Mouse (Mus musculus) intestine, embryonic 14.5 days (tissue): ENCODE results near the gene Reln. TPM values are rescaled to one million over a fixed set of nuclear protein-coding genes. Genes with fewer than 3 reads are reported as not detected.

Experiments used
- ATAC-seq: fragments of 200-750 bp; cut with Nextera tagmentation; replicated peaks from 2 replicates; pipeline ENCODE4 v1.8.0; 2017; ENCODE audit warnings: low read depth, moderate number of reproducible peaks, moderate TSS enrichment, moderate library complexity; ENCODE audit not compliant: low FRiP score, low TSS enrichment
- DNase-seq: peaks from one replicate; pipeline ENCODE4 v3.0.0-alpha.2; 2018; ENCODE audit warnings: low spot score
- H3K27ac ChIP-seq: fragments of 300-500 bp; sonication (generic); 2 replicates; pipeline ENCODE4 v1.5.1; 2014; ENCODE audit warnings: low read depth, mild to moderate bottlenecking, control low read depth
- H3K27me3 ChIP-seq: fragments of 300-500 bp; sonication (generic); replicated peaks from 2 replicates; pipeline ENCODE4 v1.6.1; 2014; ENCODE audit warnings: low read length, control low read depth; ENCODE audit not compliant: control insufficient read depth, insufficient read depth
- H3K36me3 ChIP-seq: fragments of 300-500 bp; sonication (generic); 2 replicates; pipeline ENCODE4 v1.6.1; 2014; ENCODE audit warnings: low read length, control low read depth; ENCODE audit not compliant: control insufficient read depth, insufficient read depth
- H3K4me1 ChIP-seq: fragments of 300-500 bp; sonication (generic); replicated peaks from 2 replicates; pipeline ENCODE4 v1.6.1; 2014; ENCODE audit warnings: low read length, control low read depth, mixed read lengths; ENCODE audit not compliant: control insufficient read depth, insufficient read depth
- H3K4me2 ChIP-seq: fragments of 300-500 bp; sonication (generic); 2 replicates; pipeline ENCODE4 v1.6.1; 2014; ENCODE audit warnings: low read length
- H3K4me3 ChIP-seq: fragments of 300-500 bp; sonication (generic); 2 replicates; pipeline ENCODE4 v1.5.1; 2014; ENCODE audit warnings: low read depth, low read length, control low read depth, mixed read lengths
- H3K9ac ChIP-seq: fragments of 300-500 bp; sonication (generic); 2 replicates; pipeline ENCODE4 v1.6.1; 2014; ENCODE audit warnings: mild to moderate bottlenecking, low read length
- H3K9me3 ChIP-seq: fragments of 300-500 bp; sonication (generic); 2 replicates; pipeline ENCODE4 v1.6.1; 2016; ENCODE audit warnings: low read length, control low read depth; ENCODE audit not compliant: control insufficient read depth
- WGBS: fragments of 180-500 bp; shearing (Covaris S2); extraction: QIAGEN DNeasy Blood & Tissue Kit; methylation state at CpG from one replicate; pipeline ENCODE4 v1.1.7; 2014; 5-methylcytosine and 5-hydroxymethylcytosine counted together
- polyA plus RNA-seq: library from polyadenylated mRNA; unstranded; fragments of >200 nt; fragmentation: Nextera tagmentation; extraction: Ambion mirVana; gene quantifications from 2 replicates; pipeline ENCODE4 v1.2.1, GENCODE M21; 2014

Reln gene
- 2.4 and 3.7 TPM in 2 replicates for polyA plus RNA-seq

- Histone ChIP-seq H3K27me3 (peaks cover 93% of the 10 kb centered on the region), H3K4me1 (0 out of 2 replicates have a peak, but pooled peaks cover 3% of the 10 kb centered on the region), H3K27ac (no peak within 1 kb of the TSS), H3K9ac (peak within 1 kb of the TSS; percentile 32), H3K36me3 (no peaks in the 10 kb centered on the region), H3K4me3 (peak within 1 kb of the TSS; percentile 47), H3K9me3 (no peaks in the 10 kb centered on the region), H3K4me2 (peak within 1 kb of the TSS; percentile 92)
- DNase-seq, result peak; percentile 61
- WGBS, result 0% methylated on average over 35 of the region's 68 CpGs
- ATAC-seq, result peak; percentile 73
These were observed at the start of gene Reln for GRCm38 (mm10) chr5:22344556-22344975. Reln (minus strand) TSS chr5:22344702.

GRCm38 (mm10) chr5:22388502-22388901 is 44.0 kb upstream of the Reln start:
- Histone ChIP-seq H3K27me3 (no peaks in the 10 kb centered on the region), H3K4me1 (no peaks in the 10 kb centered on the region), H3K36me3 (no peaks in the 10 kb centered on the region), H3K4me2 (no peak overlapping the region), H3K9me3 (no peaks in the 10 kb centered on the region), H3K4me3 (no peak overlapping the region), H3K27ac (no peak overlapping the region), H3K9ac (no peak overlapping the region)
- 81% methylated on average over 2 of the region's 2 CpGs for WGBS
- no peak for DNase-seq
- no peak for ATAC-seq

GRCm38 (mm10) chr5:22360510-22360909 is 16.0 kb upstream of the Reln start:
- no peaks in the 10 kb centered on the region for H3K9me3 ChIP-seq
- no peak overlapping the region for H3K4me2 ChIP-seq
- H3K27ac ChIP-seq, result no peak overlapping the region
- H3K9ac ChIP-seq, result no peak overlapping the region
- DNase-seq (no peak), ATAC-seq (no peak)
- no peak overlapping the region for H3K4me3 ChIP-seq
- no peaks in the 10 kb centered on the region for H3K4me1 ChIP-seq
- no peaks in the 10 kb centered on the region for H3K27me3 ChIP-seq
- 72% methylated on average over 9 of the region's 9 CpGs for WGBS
- no peaks in the 10 kb centered on the region for H3K36me3 ChIP-seq

- H3K9ac ChIP-seq, result no peak overlapping the region
- H3K36me3 ChIP-seq, result no peaks in the 10 kb centered on the region
- H3K9me3 ChIP-seq, result no peaks in the 10 kb centered on the region
- H3K4me2 ChIP-seq, result no peak overlapping the region
- 0 out of 2 replicates have a peak, but pooled peaks cover 3% of the 10 kb centered on the region for H3K4me1 ChIP-seq
- no peak overlapping the region for H3K27ac ChIP-seq
- no peak for DNase-seq
- no peak overlapping the region for H3K4me3 ChIP-seq
- 68% methylated on average over 3 of the region's 3 CpGs for WGBS
- peaks cover 59% of the 10 kb centered on the region for H3K27me3 ChIP-seq
- no peak for ATAC-seq
These were observed 3.9 kb upstream of the Reln start for GRCm38 (mm10) chr5:22348412-22348811.

GRCm38 (mm10) chr5:22347732-22348131 is 3.2 kb upstream of the Reln start:
- peaks cover 66% of the 10 kb centered on the region for H3K27me3 ChIP-seq
- 78% methylated on average over 2 of the region's 2 CpGs for WGBS
- H3K4me2 ChIP-seq, result no peak overlapping the region
- no peak overlapping the region for H3K4me3 ChIP-seq
- H3K4me1 ChIP-seq, result 0 out of 2 replicates have a peak, but pooled peaks cover 3% of the 10 kb centered on the region
- ATAC-seq (no peak), DNase-seq (no peak)
- no peak overlapping the region for H3K27ac ChIP-seq
- H3K9me3 ChIP-seq, result no peaks in the 10 kb centered on the region
- H3K9ac ChIP-seq, result no peak overlapping the region
- no peaks in the 10 kb centered on the region for H3K36me3 ChIP-seq

GRCm38 (mm10) chr5:22345894-22346635 is 1.6 kb upstream of the Reln start:
- Histone ChIP-seq H3K27ac (no peak overlapping the region), H3K4me3 (no peak overlapping the region), H3K9me3 (no peaks in the 10 kb centered on the region), H3K27me3 (peaks cover 82% of the 10 kb centered on the region), H3K9ac (no peak overlapping the region), H3K4me2 (no peak overlapping the region), H3K36me3 (no peaks in the 10 kb centered on the region), H3K4me1 (0 out of 2 replicates have a peak, but pooled peaks cover 3% of the 10 kb centered on the region)
- ATAC-seq (no peak), DNase-seq (no peak)
- WGBS, result 31% methylated on average over 14 of the region's 14 CpGs

GRCm38 (mm10) chr5:22344976-22345651 is 612 bp upstream of the Reln start:
- H3K27ac ChIP-seq, result no peak overlapping the region
- peak overlapping the region; percentile 47 for H3K4me3 ChIP-seq
- H3K36me3 ChIP-seq, result no peaks in the 10 kb centered on the region
- H3K4me1 ChIP-seq, result 0 out of 2 replicates have a peak, but pooled peaks cover 3% of the 10 kb centered on the region
- DNase-seq (peak; percentile 73), ATAC-seq (peak; percentile 59)
- WGBS, result 1% methylated on average over 37 of the region's 58 CpGs
- H3K27me3 ChIP-seq, result peaks cover 88% of the 10 kb centered on the region
- H3K4me2 ChIP-seq, result peak overlapping the region; percentile 92
- peak overlapping the region; percentile 32; the same call in 1 of the 2 replicates for H3K9ac ChIP-seq
- no peaks in the 10 kb centered on the region for H3K9me3 ChIP-seq

GRCm38 (mm10) chr5:22343843-22344555 is 503 bp downstream of the Reln start:
- Histone ChIP-seq H3K36me3 (no peaks in the 10 kb centered on the region), H3K4me2 (peak overlapping the region; percentile 92), H3K27ac (no peak overlapping the region), H3K9me3 (no peaks in the 10 kb centered on the region), H3K4me1 (0 out of 2 replicates have a peak, but pooled peaks cover 3% of the 10 kb centered on the region), H3K9ac (peak overlapping the region; percentile 32), H3K4me3 (peak overlapping the region; percentile 47), H3K27me3 (peaks cover 92% of the 10 kb centered on the region)
- under 1% methylated on average over 65 of the region's 65 CpGs for WGBS
- ATAC-seq, result peak; percentile 70
- DNase-seq, result peak; percentile 68
